Mouse (Mus musculus): ENCODE results near the gene Gne. TPM values are rescaled to one million over a fixed set of nuclear protein-coding genes. Genes with fewer than 3 reads are reported as not detected.

The Gne gene
- polyA plus RNA-seq, 1 experiment from 2014 or later = 33.1 TPM

- no peak overlapping the region for H3K4me2 ChIP-seq (replicated peaks; ENCODE audit: low read depth, low read length)
- no peak for TF ChIP-seq CTCF (IDR thresholded peaks at IDR 0.05)
- no peak for TF ChIP-seq EP300 (IDR thresholded peaks at IDR 0.05)
- DNase-seq (ENCODE audit: low spot score) (no peak), ATAC-seq (no peak)
- no peaks in the 10 kb centered on the region for H3K9me3 ChIP-seq (ENCODE audit: low read length)
- no peak overlapping the region for H3K27ac ChIP-seq (ENCODE audit: low read length)
- no peak overlapping the region for H3K9ac ChIP-seq (replicated peaks; ENCODE audit: low read depth)
- H3K4me3 ChIP-seq (ENCODE audit: low read depth, low read length) = no peak overlapping the region
- H3K27me3 ChIP-seq (replicated peaks; ENCODE audit: insufficient read depth, low read length) = no peaks in the 10 kb centered on the region
- H3K4me1 ChIP-seq (ENCODE audit: insufficient read depth, low read depth, low read length) = no peaks in the 10 kb centered on the region
- H3K36me3 ChIP-seq (ENCODE audit: insufficient read depth, low read length) = peaks cover 37% of the 10 kb centered on the region
- WGBS = 75% methylated on average over 5 of the region's 5 CpGs
These were observed 47.5 kb downstream of the Gne start for GRCm38 (mm10) chr4:44036455-44036854.

- H3K4me3 ChIP-seq (ENCODE audit: low read depth, low read length) = no peak overlapping the region
- WGBS = 78% methylated on average over 5 of the region's 5 CpGs
- no peaks in the 10 kb centered on the region for H3K4me1 ChIP-seq (ENCODE audit: insufficient read depth, low read depth, low read length)
- H3K27me3 ChIP-seq (replicated peaks; ENCODE audit: insufficient read depth, low read length) = no peaks in the 10 kb centered on the region
- ATAC-seq = no peak
- TF ChIP-seq EP300 (IDR thresholded peaks at IDR 0.05) = no peak
- TF ChIP-seq CTCF (IDR thresholded peaks at IDR 0.05) = no peak
- H3K9ac ChIP-seq (replicated peaks; ENCODE audit: low read depth) = no peak overlapping the region
- DNase-seq (ENCODE audit: low spot score) = no peak
- no peak overlapping the region for H3K4me2 ChIP-seq (replicated peaks; ENCODE audit: low read depth, low read length)
- H3K36me3 ChIP-seq (ENCODE audit: insufficient read depth, low read length) = peaks cover 49% of the 10 kb centered on the region
- no peak overlapping the region for H3K27ac ChIP-seq (ENCODE audit: low read length)
- H3K9me3 ChIP-seq (ENCODE audit: low read length) = no peaks in the 10 kb centered on the region
These were observed 52.5 kb downstream of the Gne start for GRCm38 (mm10) chr4:44031521-44031920.

- peaks cover 62% of the 10 kb centered on the region for H3K36me3 ChIP-seq (ENCODE audit: insufficient read depth, low read length)
These were observed 54.3 kb downstream of the Gne start for GRCm38 (mm10) chr4:44029661-44030066.

GRCm38 (mm10) chr4:44028303-44029135 is 55.5 kb downstream of the Gne start:
- ATAC-seq = no peak
- no peaks in the 10 kb centered on the region for H3K9me3 ChIP-seq (ENCODE audit: low read length)

More at GRCm38 (mm10) chr4:44029661-44030066, 54.3 kb downstream of the Gne start:
- H3K27ac ChIP-seq (ENCODE audit: low read length) = no peak overlapping the region
- DNase-seq (ENCODE audit: low spot score) (no peak), ATAC-seq (no peak)
- no peaks in the 10 kb centered on the region for H3K27me3 ChIP-seq (replicated peaks; ENCODE audit: insufficient read depth, low read length)
- H3K4me3 ChIP-seq (ENCODE audit: low read depth, low read length) = no peak overlapping the region
- WGBS = 82% methylated on average over 15 of the region's 15 CpGs
- no peak overlapping the region for H3K4me2 ChIP-seq (replicated peaks; ENCODE audit: low read depth, low read length)
- H3K4me1 ChIP-seq (ENCODE audit: insufficient read depth, low read depth, low read length) = no peaks in the 10 kb centered on the region
- H3K9me3 ChIP-seq (ENCODE audit: low read length) = no peaks in the 10 kb centered on the region
- TF ChIP-seq EP300 (IDR thresholded peaks at IDR 0.05) = no peak
- no peak for TF ChIP-seq CTCF (IDR thresholded peaks at IDR 0.05)
- no peak overlapping the region for H3K9ac ChIP-seq (replicated peaks; ENCODE audit: low read depth)

GRCm38 (mm10) chr4:44025570-44025969 is 58.4 kb downstream of the Gne start:
- Histone ChIP-seq H3K9ac (replicated peaks; ENCODE audit: low read depth) (no peak overlapping the region), H3K27ac (ENCODE audit: low read length) (no peak overlapping the region), H3K27me3 (replicated peaks; ENCODE audit: insufficient read depth, low read length) (no peaks in the 10 kb centered on the region), H3K4me1 (ENCODE audit: insufficient read depth, low read depth, low read length) (no peaks in the 10 kb centered on the region), H3K36me3 (ENCODE audit: insufficient read depth, low read length) (peaks cover 63% of the 10 kb centered on the region), H3K9me3 (ENCODE audit: low read length) (no peaks in the 10 kb centered on the region), H3K4me2 (replicated peaks; ENCODE audit: low read depth, low read length) (no peak overlapping the region), H3K4me3 (ENCODE audit: low read depth, low read length) (no peak overlapping the region)
- TF ChIP-seq EP300 (IDR thresholded peaks at IDR 0.05) (no peak), CTCF (IDR thresholded peaks at IDR 0.05) (no peak)
- 91% methylated on average over 6 of the region's 6 CpGs for WGBS
- DNase-seq (ENCODE audit: low spot score) = no peak
- no peak for ATAC-seq

More at GRCm38 (mm10) chr4:44028303-44029135, 55.5 kb downstream of the Gne start:
- no peak overlapping the region for H3K27ac ChIP-seq (ENCODE audit: low read length)
- DNase-seq (ENCODE audit: low spot score) = no peak
- no peaks in the 10 kb centered on the region for H3K27me3 ChIP-seq (replicated peaks; ENCODE audit: insufficient read depth, low read length)
- WGBS = 56% methylated on average over 16 of the region's 16 CpGs
- no peak overlapping the region for H3K4me3 ChIP-seq (ENCODE audit: low read depth, low read length)
- no peak for TF ChIP-seq CTCF (IDR thresholded peaks at IDR 0.05)
- H3K36me3 ChIP-seq (ENCODE audit: insufficient read depth, low read length) = peaks cover 65% of the 10 kb centered on the region
- H3K4me2 ChIP-seq (replicated peaks; ENCODE audit: low read depth, low read length) = no peak overlapping the region
- H3K4me1 ChIP-seq (ENCODE audit: insufficient read depth, low read depth, low read length) = no peaks in the 10 kb centered on the region
- H3K9ac ChIP-seq (replicated peaks; ENCODE audit: low read depth) = no peak overlapping the region

- H3K36me3 ChIP-seq (ENCODE audit: insufficient read depth, low read length) = peaks cover 68% of the 10 kb centered on the region; the same call in 1 of the 2 replicates
- H3K4me1 ChIP-seq (ENCODE audit: insufficient read depth, low read depth, low read length) = no peaks in the 10 kb centered on the region
- H3K9ac ChIP-seq (replicated peaks; ENCODE audit: low read depth) = no peak overlapping the region
- ATAC-seq = no peak
- DNase-seq (ENCODE audit: low spot score) = no peak
- H3K9me3 ChIP-seq (ENCODE audit: low read length) = no peaks in the 10 kb centered on the region
- H3K27me3 ChIP-seq (replicated peaks; ENCODE audit: insufficient read depth, low read length) = no peaks in the 10 kb centered on the region
- no peak overlapping the region for H3K4me2 ChIP-seq (replicated peaks; ENCODE audit: low read depth, low read length)
- 93% methylated on average over 6 of the region's 6 CpGs for WGBS
- no peak overlapping the region for H3K4me3 ChIP-seq (ENCODE audit: low read depth, low read length)
- TF ChIP-seq EP300 (IDR thresholded peaks at IDR 0.05) (no peak), CTCF (IDR thresholded peaks at IDR 0.05) (no peak)
- no peak overlapping the region for H3K27ac ChIP-seq (ENCODE audit: low read length)
These were observed 59.7 kb downstream of the Gne start for GRCm38 (mm10) chr4:44024241-44024640.
